Mouse (Mus musculus) kidney, adult 2 months (tissue): Measurements from ENCODE around the gene Lactb.
A peak's percentile ranks its signal among the peaks of the same experiment; 100 is the strongest.

Source experiments
- CTCF ChIP-seq: fragments of 200-500 bp; conservative IDR thresholded peaks from 2 replicates; pipeline ENCODE4 v1.5.1; 2011; ENCODE audit warnings: low read depth, mild to moderate bottlenecking, control low read depth, low read length, moderate library complexity, mixed read lengths; ENCODE audit not compliant: insufficient read depth, insufficient read length
- POLR2A ChIP-seq: fragments of 200-500 bp; IDR thresholded peaks from one replicate; pipeline ENCODE4 v1.6.1; 2011; ENCODE audit warnings: low read depth, low read length, control low read depth

DNA sequence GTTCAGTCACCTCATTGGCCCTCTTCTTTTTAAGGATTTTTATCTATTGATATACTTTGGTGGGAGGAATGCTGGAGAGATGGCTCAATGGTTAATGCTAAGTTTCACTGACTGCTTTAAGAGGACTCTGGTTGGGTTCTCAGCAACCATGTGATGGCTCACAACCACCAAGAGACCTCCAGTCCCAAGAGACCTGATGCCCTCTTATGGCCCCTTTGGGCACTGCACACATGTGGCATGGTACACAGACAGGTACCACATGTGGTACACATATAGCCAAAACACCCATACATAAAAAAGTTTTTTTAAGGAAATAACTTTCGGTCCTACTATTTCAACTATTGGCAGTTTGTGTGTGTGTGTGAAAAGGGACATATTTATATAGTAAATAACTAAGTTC, 53.2 kb downstream of the Lactb start:
- TF ChIP-seq CTCF (0 out of 2 replicates have a peak, but pooled peaks have one; percentile 14), POLR2A (no peak)
